Mouse (Mus musculus): Measurements from ENCODE around the gene Scfd2.

Gene Scfd2

DNA sequence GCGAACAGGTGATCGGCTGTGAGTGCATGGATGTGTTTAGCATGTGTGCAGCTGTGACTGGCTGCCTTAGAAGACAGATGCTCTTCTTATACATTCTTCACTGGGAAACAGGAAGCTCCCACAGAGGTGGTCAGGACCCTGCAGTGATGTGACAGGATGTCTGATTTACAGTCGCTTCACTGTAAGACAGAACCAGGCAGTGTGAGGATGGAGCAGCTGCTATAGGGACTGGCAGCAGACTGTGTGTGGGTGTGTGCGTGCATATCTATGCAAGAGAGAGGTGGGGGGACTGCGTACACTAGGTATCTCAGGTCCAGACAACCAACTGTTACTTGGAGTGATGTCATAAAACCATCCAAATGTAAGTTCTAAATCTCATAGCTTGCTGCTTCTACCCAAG lies 254.3 kb downstream of the Scfd2 start:
- no peak for DNase-seq (ENCODE audit: low spot score)

DNA sequence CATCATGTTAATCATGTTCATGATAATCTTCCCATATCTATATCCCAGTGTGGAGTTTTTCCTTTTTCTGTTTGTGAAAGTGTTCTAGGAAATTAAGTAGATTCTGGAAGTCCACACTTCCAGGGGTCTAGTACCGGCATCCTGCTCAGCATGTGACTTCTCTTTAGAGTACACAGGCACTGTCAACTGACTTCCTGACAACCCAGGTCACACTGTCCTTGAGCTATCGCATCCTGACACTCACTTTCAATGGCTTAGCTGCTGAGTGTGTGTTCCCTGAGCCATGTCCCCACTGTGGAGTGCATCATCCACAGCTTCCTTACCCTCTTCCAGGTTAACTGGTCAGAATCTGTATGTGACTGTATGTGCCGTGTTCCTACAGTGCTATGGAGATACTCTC lies 258.2 kb downstream of the Scfd2 start:
- DNase-seq (ENCODE audit: low spot score): no peak

GRCm38 (mm10) chr5:74267736-74268369 lies 263.7 kb downstream of the Scfd2 start:
- no peak for DNase-seq (ENCODE audit: low spot score)

DNA sequence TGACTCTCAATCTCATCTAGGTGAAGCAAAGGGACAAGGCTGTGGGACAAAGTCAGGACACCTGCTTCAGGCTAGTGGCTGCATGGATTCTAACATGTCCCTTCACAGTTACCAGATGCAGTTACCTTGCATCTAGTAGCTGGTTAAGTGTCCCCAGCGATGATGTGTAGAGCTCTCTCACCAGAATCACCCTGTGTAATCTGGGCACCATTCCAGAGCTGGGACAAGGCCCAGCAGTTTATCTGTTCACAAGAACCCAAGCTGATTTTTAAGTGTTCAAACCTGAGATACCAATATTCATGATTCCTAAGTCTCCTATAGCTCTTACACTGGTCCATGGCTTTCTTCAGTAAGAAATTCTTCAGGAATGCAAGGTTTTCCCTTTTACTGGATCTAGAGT lies 264.4 kb downstream of the Scfd2 start:
- no peak for DNase-seq (ENCODE audit: low spot score)

GRCm38 (mm10) chr5:74266476-74266819 lies 265.1 kb downstream of the Scfd2 start:
- DNase-seq (ENCODE audit: low spot score): no peak

- DNase-seq (ENCODE audit: low spot score): no peak
Measured at GRCm38 (mm10) chr5:74265601-74266475, 265.7 kb downstream of the Scfd2 start.

- DNase-seq (ENCODE audit: low spot score): no peak
Measured at GRCm38 (mm10) chr5:74265151-74265550, 266.4 kb downstream of the Scfd2 start.

DNA sequence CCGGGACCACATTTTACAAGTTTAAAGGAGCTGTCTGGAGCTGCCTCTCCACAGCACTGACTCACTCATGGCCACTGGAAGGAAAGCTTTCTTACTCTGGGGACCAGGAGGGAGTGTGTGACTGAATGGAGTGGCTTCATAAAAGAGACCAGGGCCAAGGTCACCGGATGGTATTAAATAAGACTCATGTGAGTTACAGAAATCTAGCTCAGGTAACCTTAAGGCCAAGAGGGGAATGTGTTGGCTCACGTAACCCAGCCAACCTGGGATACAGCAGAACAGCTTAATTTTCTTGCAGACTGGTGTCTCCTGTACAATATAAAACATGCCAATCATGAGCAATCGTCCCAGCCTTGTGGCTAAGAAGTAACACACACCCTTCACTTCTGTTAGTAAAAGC lies 267.0 kb downstream of the Scfd2 start:
- no peak for DNase-seq (ENCODE audit: low spot score)

- DNase-seq (ENCODE audit: low spot score): no peak
Measured at GRCm38 (mm10) chr5:74261016-74261415, 270.5 kb downstream of the Scfd2 start.

DNA sequence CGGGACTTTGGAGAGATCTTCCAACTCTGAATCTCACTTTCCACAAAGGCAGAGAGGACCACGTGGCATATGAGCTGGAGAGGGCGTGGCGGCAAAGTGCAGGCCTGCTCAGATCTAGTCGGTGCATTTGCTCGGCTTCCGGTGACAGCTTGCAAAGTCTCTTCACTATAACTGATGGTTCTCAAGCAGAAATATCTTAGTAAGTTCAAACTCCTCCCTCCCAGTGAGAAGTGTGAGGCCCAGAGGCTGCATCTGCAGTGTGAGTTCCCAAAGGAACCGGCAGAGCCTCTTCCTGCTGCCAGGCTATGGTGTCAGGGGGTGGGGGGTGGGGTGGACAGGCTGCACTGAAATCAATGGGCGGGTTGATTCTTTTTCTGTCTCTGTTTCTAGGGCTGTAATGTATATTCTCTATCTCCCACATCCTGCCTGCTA lies 271.2 kb downstream of the Scfd2 start:
- no peak for DNase-seq (ENCODE audit: low spot score)

DNA sequence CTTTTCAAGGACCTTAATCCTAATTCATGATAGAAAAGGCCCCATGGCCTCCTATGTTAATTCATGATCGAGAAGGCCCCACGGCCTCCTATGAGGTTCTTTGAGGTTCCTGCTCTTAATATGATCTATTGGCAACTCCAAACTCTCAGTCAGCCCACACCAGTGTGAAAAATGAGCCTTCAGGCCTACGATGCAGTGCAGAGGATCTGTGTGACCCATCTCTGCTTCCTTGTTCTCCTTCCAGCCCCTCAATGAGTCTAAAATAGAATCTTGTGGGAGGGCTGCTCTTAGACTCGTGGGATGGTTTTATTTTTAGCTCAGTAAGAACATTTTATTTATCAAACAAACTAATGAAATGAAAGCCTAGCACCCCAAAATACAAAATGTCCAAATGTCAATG lies 274.9 kb downstream of the Scfd2 start:
- no peak for DNase-seq (ENCODE audit: low spot score)

- no peak for DNase-seq (ENCODE audit: low spot score)
Measured at GRCm38 (mm10) chr5:74254996-74255395, 276.6 kb downstream of the Scfd2 start.

- no peak for DNase-seq (ENCODE audit: low spot score)
Measured at GRCm38 (mm10) chr5:74253724-74254328, 277.7 kb downstream of the Scfd2 start.

DNA sequence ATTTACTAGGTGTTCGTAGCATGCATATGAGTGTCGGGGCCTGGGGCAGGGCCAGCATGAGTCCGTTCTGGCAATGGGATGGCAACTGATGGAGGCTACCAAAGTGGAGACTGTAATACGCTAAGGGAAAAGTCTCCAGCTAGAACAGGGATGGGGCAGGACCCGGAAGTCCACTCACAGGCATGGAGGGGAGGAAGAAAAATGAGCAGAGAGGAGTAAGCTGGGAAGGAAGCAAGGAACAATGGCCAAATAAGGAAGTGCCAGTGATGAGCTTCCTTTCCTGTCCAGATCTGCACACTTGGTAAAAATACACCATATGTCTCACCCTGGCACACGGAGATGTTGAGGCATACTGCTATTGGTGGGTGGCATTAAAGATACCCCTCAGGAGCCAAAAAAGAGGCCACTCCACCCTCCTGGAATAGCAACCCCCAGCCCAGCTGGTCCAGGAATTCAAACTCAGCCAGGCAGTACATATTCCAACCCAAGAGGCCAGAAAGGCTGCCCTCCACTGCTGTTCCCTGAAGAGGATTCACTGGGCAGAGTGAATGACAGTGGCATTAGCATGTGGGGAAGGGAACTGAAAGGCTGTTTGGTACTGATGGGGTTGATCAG lies 278.8 kb downstream of the Scfd2 start:
- DNase-seq (ENCODE audit: low spot score): no peak

DNA sequence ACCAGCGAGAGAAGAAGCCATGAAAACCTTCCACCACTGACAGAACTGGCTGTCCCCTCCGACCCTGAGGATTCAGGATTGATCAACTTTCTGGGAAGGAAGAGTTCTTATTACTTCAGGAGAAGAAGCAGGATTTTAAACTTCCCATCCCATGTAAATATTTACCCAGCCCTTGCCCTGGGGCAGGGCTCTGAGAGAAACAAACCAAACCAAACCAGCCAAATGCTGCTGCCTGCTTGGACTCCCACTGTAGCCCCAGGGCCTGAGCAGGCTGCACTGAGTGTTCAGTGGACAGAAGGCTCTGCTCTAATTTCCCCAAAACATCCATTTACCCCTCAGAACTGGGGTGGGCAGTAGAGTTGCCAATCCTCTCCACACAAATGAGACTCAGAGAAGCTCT lies 280.6 kb downstream of the Scfd2 start:
- DNase-seq (ENCODE audit: low spot score): no peak

DNA sequence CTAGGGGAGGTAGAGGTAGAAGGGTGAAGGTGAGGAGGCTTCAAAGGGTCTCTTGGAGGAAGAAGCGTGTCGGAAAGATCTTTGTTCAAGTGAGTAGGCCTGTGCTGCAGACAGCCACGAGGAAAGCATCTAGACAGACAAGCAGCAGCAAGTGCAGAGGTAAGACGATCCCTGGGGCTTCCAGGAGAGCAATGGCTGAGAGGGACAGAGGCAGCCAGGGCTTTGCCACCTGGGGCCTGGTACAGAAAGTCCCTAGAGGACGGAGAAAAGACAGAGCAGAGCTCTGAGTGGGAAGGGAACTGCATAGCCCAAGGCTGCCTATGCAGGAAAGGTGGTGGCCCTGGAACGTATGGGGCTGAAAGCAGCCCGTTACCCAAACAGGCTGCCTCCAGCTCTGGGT lies 281.3 kb downstream of the Scfd2 start:
- no peak for DNase-seq (ENCODE audit: low spot score)

DNA sequence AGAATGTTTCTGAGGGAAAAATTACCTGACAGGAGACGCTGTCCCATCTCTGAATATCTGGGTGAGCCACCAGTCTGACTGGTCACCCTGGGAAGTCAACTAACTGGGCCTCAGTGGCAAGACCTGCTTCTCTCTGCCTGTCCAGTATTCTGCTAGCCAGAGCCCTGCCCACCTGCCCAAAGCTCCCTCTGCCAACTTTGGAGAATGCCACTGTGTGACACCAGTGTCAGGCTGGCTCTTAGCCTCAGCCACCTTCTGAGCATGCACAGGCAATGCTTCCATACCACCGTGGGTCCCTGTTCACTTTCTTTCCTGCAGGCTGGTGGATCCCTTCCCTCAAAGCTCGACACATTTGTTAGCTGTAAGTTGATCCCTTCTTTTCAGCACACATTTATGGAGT lies 281.8 kb downstream of the Scfd2 start:
- DNase-seq (ENCODE audit: low spot score): no peak

DNA sequence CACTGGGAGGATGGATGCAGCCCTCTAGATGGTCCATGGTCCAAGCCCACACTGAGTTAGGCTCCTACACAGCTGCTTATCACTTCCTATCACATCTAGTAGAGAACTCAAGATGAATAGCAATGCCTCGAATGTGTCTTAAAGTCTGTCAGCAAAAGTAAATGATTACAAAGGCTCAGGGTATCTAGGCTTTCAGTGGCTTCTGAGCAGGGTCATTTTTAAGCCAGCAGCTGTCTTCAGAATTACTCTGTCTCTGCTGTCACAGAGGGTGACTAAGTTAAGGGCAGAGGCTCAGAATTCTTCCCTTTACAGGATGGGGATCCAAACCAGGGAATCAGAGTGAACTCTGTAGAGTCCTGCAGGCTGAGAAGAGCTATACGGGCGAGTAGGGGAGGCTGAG lies 284.6 kb downstream of the Scfd2 start:
- DNase-seq (ENCODE audit: low spot score): no peak

GRCm38 (mm10) chr5:74246453-74246852 lies 285.1 kb downstream of the Scfd2 start:
- no peak for DNase-seq (ENCODE audit: low spot score)

DNA sequence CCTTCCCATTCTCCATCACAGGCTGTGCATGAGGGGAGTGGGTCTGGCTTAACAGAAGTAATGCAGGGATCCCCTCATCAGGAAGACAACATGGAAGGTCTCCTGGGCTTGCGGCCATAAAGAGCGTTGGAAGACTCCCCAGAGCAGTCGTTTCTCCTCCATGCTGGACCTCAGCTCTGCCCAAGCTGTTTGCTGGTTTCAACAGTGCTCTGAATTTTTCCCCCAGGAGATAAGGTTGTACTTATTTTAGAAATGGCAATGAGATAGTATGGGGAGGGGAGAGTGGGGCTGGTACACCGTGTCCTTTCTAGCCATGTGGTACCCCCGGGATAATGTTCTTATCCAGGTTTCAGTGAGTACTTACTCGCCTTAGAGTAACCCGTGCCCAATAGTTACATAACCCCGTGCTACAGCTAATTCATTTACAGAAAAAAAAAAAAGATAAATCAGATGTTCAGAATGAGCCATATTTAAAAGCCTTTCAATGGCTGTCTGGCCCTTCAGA lies 285.9 kb downstream of the Scfd2 start:
- DNase-seq (ENCODE audit: low spot score): no peak

GRCm38 (mm10) chr5:74244406-74245019 lies 287.0 kb downstream of the Scfd2 start:
- DNase-seq (ENCODE audit: low spot score): no peak

DNA sequence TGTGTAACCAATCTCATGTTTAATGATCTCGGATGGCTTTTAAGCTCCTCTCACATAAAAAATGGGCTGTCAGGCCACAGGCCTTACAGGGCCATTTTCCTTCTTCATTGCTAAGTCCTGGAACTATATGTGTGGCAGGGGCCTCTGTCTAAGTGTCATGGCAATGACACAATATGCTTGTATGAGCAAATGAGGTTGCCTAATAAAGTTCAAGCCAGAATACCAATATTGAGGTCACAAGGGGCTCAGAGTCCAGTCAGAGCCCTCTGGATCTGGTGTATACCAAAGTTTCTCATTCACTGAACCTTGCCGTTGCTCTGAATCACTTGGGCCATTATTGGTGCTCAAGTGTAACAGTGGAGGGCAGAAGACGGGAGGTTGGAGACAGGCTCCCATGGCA lies 288.9 kb downstream of the Scfd2 start:
- DNase-seq (ENCODE audit: low spot score): no peak
